Mouse (Mus musculus): ENCODE measurements around the gene Muc5ac. TPM values are rescaled to one million over a fixed set of nuclear protein-coding genes. Genes with fewer than 3 reads are reported as not detected.
A peak's percentile ranks its signal among the peaks of the same experiment; 100 is the strongest.

The Muc5ac gene
- total RNA-seq (2014; rRNA removed) (not detected in 2 replicates), polyA plus RNA-seq (2015; fragmentation: Nextera tagmentation; extraction: Ambion mirVana) (not detected in 2 replicates)

DNA sequence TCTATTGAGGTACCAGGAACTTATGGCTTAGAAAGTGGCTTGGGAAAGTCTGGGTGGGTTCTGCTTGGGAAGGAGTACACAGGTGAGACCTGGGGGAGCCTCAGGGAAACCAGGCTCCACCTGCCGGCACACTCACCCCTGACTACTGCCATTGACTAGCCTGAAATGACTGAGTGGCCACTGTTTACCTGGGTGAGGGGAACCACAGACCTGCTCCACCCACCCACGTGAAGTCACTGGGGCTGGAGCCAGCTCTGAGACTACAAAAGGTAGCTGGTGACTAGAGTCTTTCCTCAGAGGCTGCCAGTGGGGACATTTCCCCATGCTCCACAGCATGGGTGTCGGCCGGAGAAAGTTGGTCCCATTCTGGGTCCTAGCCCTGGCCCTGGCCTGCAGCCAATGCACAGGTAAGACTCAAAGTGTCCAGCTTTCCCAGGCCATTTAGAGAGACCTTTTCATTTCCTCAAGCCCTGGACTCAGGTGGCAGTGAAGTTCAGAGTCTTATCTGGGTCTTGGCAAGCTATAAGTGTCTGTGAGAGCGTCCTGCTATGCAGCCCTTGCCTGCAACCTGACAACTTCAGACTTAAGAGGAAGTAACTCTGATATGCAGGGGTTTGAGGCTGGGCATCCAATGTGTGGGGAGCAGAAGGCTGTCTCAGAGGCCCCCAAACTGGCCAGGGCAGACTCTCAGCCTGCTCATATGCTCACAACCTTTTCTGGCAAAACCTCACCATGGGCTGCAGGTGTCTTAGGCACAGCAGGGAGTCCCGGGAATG is at the start of gene Muc5ac:
Gene Muc5ac, plus strand, starts transcription at position 296 of the 776 bp plus-strand sequence.
- Histone ChIP-seq H3K27ac (ENCODE audit: low read depth, low read length) (no peak within 1 kb of the TSS), H3K4me1 (ENCODE audit: insufficient read depth) (no peaks in the 10 kb centered on the region), H3K36me3 (ENCODE audit: insufficient read depth) (no peaks in the 10 kb centered on the region), H3K4me3 (ENCODE audit: low read depth, low read length) (no peak within 1 kb of the TSS), H3K4me2 (ENCODE audit: low read depth) (no peak within 1 kb of the TSS), H3K27me3 (ENCODE audit: insufficient read depth, low read length) (no peaks in the 10 kb centered on the region), H3K9me3 (ENCODE audit: low read length) (no peaks in the 10 kb centered on the region), H3K9ac (no peak within 1 kb of the TSS)
- DNase-seq (no peak), ATAC-seq (no peak)
- 84% methylated on average over 6 of the region's 6 CpGs for WGBS
- no peak for TF ChIP-seq CTCF (IDR thresholded peaks at IDR 0.05; ENCODE audit: low read depth)

DNA sequence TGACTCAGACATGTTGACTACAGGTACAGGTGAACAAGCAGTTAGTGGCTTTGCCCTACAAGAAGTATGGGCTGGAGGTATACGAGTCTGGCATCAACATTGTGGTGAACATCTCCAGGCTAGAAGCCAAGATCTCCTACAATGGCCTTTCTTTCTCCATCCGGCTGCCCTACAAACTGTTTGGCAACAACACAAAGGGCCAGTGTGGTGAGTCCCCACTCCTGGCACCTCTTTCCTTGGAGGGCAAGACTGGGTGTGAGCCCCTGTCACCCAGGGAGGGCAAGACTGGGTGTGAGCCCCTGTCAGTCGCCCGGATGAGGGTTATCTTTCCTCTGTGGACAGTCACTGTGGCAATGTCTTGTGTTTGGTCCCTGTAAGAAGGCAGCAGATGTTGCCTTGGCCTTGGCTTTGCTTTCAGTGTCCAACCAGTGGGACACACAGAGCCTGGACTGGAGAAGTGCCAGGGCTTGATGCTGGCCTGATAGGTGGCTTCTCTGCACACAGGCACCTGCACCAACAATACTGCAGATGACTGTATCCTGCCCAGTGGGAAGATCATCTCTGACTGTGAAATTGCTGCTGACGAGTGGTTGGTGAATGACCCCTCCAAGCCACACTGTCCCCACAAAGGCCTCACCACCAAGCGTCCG is 41.2 kb upstream of the Muc5ac start:
- no peak for DNase-seq
- H3K9ac ChIP-seq = no peak overlapping the region
- 72% methylated on average over 7 of the region's 7 CpGs for whole genome bisulfite sequencing

DNA sequence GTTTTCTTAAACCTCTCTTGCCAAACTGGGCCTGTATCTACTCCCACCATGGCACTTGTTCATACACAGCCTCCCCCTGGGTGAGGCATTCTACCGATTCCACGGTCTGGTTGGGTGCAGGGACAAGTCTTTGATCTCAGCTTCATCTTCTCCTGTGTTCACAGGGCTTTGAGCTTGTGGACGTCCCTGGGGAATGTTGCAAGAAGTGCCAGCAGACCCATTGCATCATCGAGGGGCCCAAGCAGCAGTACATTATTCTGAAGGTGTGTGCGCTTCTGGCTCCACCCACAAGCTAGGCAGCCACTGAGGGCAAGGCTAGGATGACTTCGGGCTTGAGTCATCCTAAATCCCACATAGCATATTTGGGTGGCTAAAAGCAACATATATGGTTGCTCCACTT is 36.3 kb upstream of the Muc5ac start:
- no peaks in the 10 kb centered on the region for H3K27me3 ChIP-seq (ENCODE audit: insufficient read depth, low read length)
- H3K9me3 ChIP-seq (ENCODE audit: low read length) = no peaks in the 10 kb centered on the region
- DNase-seq (no peak), ATAC-seq (no peak)
- H3K27ac ChIP-seq (ENCODE audit: low read depth, low read length) = no peak overlapping the region
- no peak for TF ChIP-seq CTCF (IDR thresholded peaks at IDR 0.05; ENCODE audit: low read depth)
- no peaks in the 10 kb centered on the region for H3K36me3 ChIP-seq (ENCODE audit: insufficient read depth)
- WGBS = 79% methylated on average over 6 of the region's 6 CpGs
- H3K4me2 ChIP-seq (ENCODE audit: low read depth) = no peak overlapping the region
- H3K4me3 ChIP-seq (ENCODE audit: low read depth, low read length) = no peak overlapping the region
- no peaks in the 10 kb centered on the region for H3K4me1 ChIP-seq (ENCODE audit: insufficient read depth)
- H3K9ac ChIP-seq = no peak overlapping the region

More for the DNA sequence above, 41.2 kb upstream of the Muc5ac start:
- Histone ChIP-seq H3K4me1 (ENCODE audit: insufficient read depth) (no peaks in the 10 kb centered on the region), H3K4me2 (ENCODE audit: low read depth) (no peak overlapping the region), H3K4me3 (ENCODE audit: low read depth, low read length) (no peak overlapping the region), H3K9me3 (ENCODE audit: low read length) (no peaks in the 10 kb centered on the region), H3K27ac (ENCODE audit: low read depth, low read length) (no peak overlapping the region), H3K27me3 (ENCODE audit: insufficient read depth, low read length) (no peaks in the 10 kb centered on the region), H3K36me3 (ENCODE audit: insufficient read depth) (no peaks in the 10 kb centered on the region)
- no peak for TF ChIP-seq CTCF (IDR thresholded peaks at IDR 0.05; ENCODE audit: low read depth)
- ATAC-seq = no peak

DNA sequence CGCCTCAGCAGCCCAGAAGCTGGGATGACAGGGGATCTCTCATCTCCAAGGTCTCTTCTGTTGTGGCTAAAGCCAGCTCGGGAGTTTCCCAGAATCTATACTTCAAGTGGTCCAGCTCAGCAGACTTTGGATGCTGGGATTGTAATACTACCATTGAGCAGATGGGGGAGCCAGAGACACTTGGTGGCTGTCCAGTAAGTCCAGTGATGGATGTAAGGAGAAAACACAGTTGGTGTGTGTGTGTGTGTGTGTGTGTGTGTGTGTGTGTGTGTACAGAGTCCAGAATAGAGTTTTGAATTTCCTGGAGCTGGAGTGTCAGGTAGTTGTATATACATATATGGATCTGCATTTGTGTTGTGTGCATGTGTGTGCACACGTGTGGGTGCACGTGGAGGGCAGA is 32.9 kb upstream of the Muc5ac start:
- no peaks in the 10 kb centered on the region for H3K27me3 ChIP-seq (ENCODE audit: insufficient read depth, low read length)
- DNase-seq (peak; percentile 82), ATAC-seq (peak; percentile 40; the same call in 1 of the 2 replicates)
- no peaks in the 10 kb centered on the region for H3K9me3 ChIP-seq (ENCODE audit: low read length)
- no peaks in the 10 kb centered on the region for H3K36me3 ChIP-seq (ENCODE audit: insufficient read depth)
- H3K4me1 ChIP-seq (ENCODE audit: insufficient read depth) = no peaks in the 10 kb centered on the region
- 49% methylated on average over 4 of the region's 4 CpGs for WGBS
- H3K4me3 ChIP-seq (ENCODE audit: low read depth, low read length) = no peak overlapping the region
- no peak overlapping the region for H3K27ac ChIP-seq (ENCODE audit: low read depth, low read length)
- no peak overlapping the region for H3K4me2 ChIP-seq (ENCODE audit: low read depth)
- TF ChIP-seq CTCF (IDR thresholded peaks at IDR 0.05; ENCODE audit: low read depth) = peak; percentile 84
- H3K9ac ChIP-seq = no peak overlapping the region

DNA sequence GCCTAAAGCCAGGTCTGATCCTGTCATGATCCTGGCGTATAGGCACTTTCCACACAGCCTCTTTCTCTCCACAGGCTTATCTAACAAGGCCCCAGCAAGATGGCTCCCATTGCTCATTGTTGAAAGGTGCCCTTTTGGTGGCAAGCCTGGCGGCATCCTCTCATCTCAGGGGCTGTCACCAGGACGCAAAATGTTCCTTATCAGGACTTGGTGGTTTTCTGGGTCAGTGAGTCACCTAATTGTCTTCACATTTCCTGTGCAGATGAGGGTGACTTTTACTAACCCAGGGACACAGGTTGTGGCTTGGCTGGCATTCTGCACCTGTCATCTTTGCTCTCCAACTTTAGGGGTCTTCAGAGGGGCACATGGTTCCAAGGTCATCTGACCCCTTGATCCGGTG is 30.5 kb upstream of the Muc5ac start:
- no peak overlapping the region for H3K4me2 ChIP-seq (ENCODE audit: low read depth)
- 89% methylated on average over 4 of the region's 4 CpGs for WGBS
- H3K27me3 ChIP-seq (ENCODE audit: insufficient read depth, low read length) = no peaks in the 10 kb centered on the region
- TF ChIP-seq CTCF (IDR thresholded peaks at IDR 0.05; ENCODE audit: low read depth) = no peak
- no peaks in the 10 kb centered on the region for H3K36me3 ChIP-seq (ENCODE audit: insufficient read depth)
- ATAC-seq (no peak), DNase-seq (no peak)
- H3K9me3 ChIP-seq (ENCODE audit: low read length) = no peaks in the 10 kb centered on the region
- H3K9ac ChIP-seq = no peak overlapping the region
- no peaks in the 10 kb centered on the region for H3K4me1 ChIP-seq (ENCODE audit: insufficient read depth)
- H3K27ac ChIP-seq (ENCODE audit: low read depth, low read length) = no peak overlapping the region
- no peak overlapping the region for H3K4me3 ChIP-seq (ENCODE audit: low read depth, low read length)

DNA sequence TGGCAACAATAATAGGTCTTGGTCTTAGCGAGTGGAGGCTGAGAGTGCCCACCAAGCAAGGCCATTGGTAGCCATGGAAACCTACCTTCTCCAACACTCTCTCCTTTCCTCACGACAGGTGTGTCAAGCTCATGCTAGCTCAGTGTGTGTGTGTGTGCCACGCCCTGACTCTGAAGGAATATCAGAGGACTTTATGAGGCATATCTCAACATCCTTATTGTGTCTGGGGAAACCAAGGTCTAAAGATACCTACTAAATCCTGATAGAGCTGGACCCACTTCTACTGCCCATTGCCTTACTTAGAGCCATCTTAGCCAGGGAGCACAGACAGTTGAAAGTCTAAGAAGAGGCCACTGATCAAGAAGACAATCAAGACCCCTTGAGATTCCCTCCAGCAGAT is 18.3 kb upstream of the Muc5ac start:
- Histone ChIP-seq H3K9ac (no peak overlapping the region), H3K4me3 (ENCODE audit: low read depth, low read length) (no peak overlapping the region), H3K27ac (ENCODE audit: low read depth, low read length) (no peak overlapping the region), H3K4me1 (ENCODE audit: insufficient read depth) (no peaks in the 10 kb centered on the region), H3K36me3 (ENCODE audit: insufficient read depth) (no peaks in the 10 kb centered on the region), H3K27me3 (ENCODE audit: insufficient read depth, low read length) (no peaks in the 10 kb centered on the region), H3K4me2 (ENCODE audit: low read depth) (no peak overlapping the region), H3K9me3 (ENCODE audit: low read length) (no peaks in the 10 kb centered on the region)
- 92% methylated on average over 3 of the region's 3 CpGs for WGBS
- ATAC-seq (no peak), DNase-seq (no peak)
- TF ChIP-seq CTCF (IDR thresholded peaks at IDR 0.05; ENCODE audit: low read depth) = no peak

DNA sequence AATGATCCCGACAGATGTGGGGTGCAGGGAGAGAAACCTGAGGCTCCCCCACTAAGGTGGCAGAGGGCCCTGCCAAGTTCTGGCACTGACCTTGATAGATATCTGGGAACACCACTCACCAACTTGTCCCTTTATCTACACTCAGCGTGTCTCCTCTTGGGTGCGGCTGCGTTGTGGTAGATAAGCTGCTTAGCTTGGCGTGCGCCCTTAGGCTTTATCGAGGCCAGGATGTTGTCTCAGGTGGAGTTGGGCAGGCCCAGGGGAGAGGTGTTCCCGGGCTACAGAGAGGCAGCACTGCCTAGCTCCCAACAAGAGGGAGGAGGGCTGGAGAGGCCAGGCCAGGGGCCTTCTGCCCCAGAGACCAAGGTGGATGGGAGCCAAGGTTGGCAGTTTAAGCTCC is 17.8 kb upstream of the Muc5ac start:
- H3K4me2 ChIP-seq (ENCODE audit: low read depth) = no peak overlapping the region
- ATAC-seq = no peak
- H3K27me3 ChIP-seq (ENCODE audit: insufficient read depth, low read length) = no peaks in the 10 kb centered on the region
- WGBS = 87% methylated on average over 8 of the region's 8 CpGs
- no peak for TF ChIP-seq CTCF (IDR thresholded peaks at IDR 0.05; ENCODE audit: low read depth)
- H3K4me1 ChIP-seq (ENCODE audit: insufficient read depth) = no peaks in the 10 kb centered on the region
- H3K9ac ChIP-seq = no peak overlapping the region
- no peak overlapping the region for H3K27ac ChIP-seq (ENCODE audit: low read depth, low read length)
- H3K9me3 ChIP-seq (ENCODE audit: low read length) = no peaks in the 10 kb centered on the region
- no peak overlapping the region for H3K4me3 ChIP-seq (ENCODE audit: low read depth, low read length)
- no peak for DNase-seq
- no peaks in the 10 kb centered on the region for H3K36me3 ChIP-seq (ENCODE audit: insufficient read depth)

Data from forebrain, postnatal 0 days (tissue).